Mouse (Mus musculus): ENCODE measurements around the gene Fads6. TPM values are rescaled to one million over a fixed set of nuclear protein-coding genes. Genes with fewer than 3 reads are reported as not detected.

Gene Fads6
- polyA plus RNA-seq, 1 experiment: not detected

GRCm38 (mm10) chr11:115290314-115290713, 7.1 kb downstream of the Fads6 start:
- Histone ChIP-seq H3K4me3 (ENCODE audit: insufficient read depth, low read length) (no peak overlapping the region), H3K4me1 (ENCODE audit: control insufficient read depth, insufficient read depth, low read length) (no peaks in the 10 kb centered on the region), H3K27ac (ENCODE audit: insufficient read depth, low read length) (no peak overlapping the region)
- no peak for TF ChIP-seq POLR2A (IDR thresholded peaks at IDR 0.05; ENCODE audit: low read depth, low read length)

- H3K4me1 ChIP-seq (ENCODE audit: control insufficient read depth, insufficient read depth, low read length): no peaks in the 10 kb centered on the region
- no peak overlapping the region for H3K4me3 ChIP-seq (ENCODE audit: insufficient read depth, low read length)
- no peak overlapping the region for H3K27ac ChIP-seq (ENCODE audit: insufficient read depth, low read length)
- TF ChIP-seq CTCF (IDR thresholded peaks at IDR 0.05; ENCODE audit: borderline replicate concordance, insufficient read depth, low read length) (no peak), POLR2A (IDR thresholded peaks at IDR 0.05; ENCODE audit: low read depth, low read length) (no peak)
Measured at GRCm38 (mm10) chr11:115289885-115290284, 7.6 kb downstream of the Fads6 start.

- Histone ChIP-seq H3K4me3 (ENCODE audit: insufficient read depth, low read length) (no peak overlapping the region), H3K4me1 (ENCODE audit: control insufficient read depth, insufficient read depth, low read length) (no peaks in the 10 kb centered on the region), H3K27ac (ENCODE audit: insufficient read depth, low read length) (no peak overlapping the region)
- TF ChIP-seq POLR2A (IDR thresholded peaks at IDR 0.05; ENCODE audit: low read depth, low read length) (no peak), CTCF (IDR thresholded peaks at IDR 0.05; ENCODE audit: borderline replicate concordance, insufficient read depth, low read length) (no peak)
Measured at GRCm38 (mm10) chr11:115288305-115288704, 9.2 kb downstream of the Fads6 start.

GRCm38 (mm10) chr11:115287386-115287785, 10.1 kb downstream of the Fads6 start:
- no peak for TF ChIP-seq CTCF (IDR thresholded peaks at IDR 0.05; ENCODE audit: borderline replicate concordance, insufficient read depth, low read length)
- TF ChIP-seq POLR2A (IDR thresholded peaks at IDR 0.05; ENCODE audit: low read depth, low read length): no peak
- Histone ChIP-seq H3K4me1 (ENCODE audit: control insufficient read depth, insufficient read depth, low read length) (no peaks in the 10 kb centered on the region), H3K27ac (ENCODE audit: insufficient read depth, low read length) (no peak overlapping the region), H3K4me3 (ENCODE audit: insufficient read depth, low read length) (no peak overlapping the region)

GRCm38 (mm10) chr11:115286201-115286993, 11.1 kb downstream of the Fads6 start:
- Histone ChIP-seq H3K4me3 (ENCODE audit: insufficient read depth, low read length) (no peak overlapping the region), H3K4me1 (ENCODE audit: control insufficient read depth, insufficient read depth, low read length) (no peaks in the 10 kb centered on the region), H3K27ac (ENCODE audit: insufficient read depth, low read length) (no peak overlapping the region)
- TF ChIP-seq CTCF (IDR thresholded peaks at IDR 0.05; ENCODE audit: borderline replicate concordance, insufficient read depth, low read length) (no peak), POLR2A (IDR thresholded peaks at IDR 0.05; ENCODE audit: low read depth, low read length) (no peak)

GRCm38 (mm10) chr11:115285282-115285681, 12.2 kb downstream of the Fads6 start:
- H3K4me3 ChIP-seq (ENCODE audit: insufficient read depth, low read length): no peak overlapping the region
- TF ChIP-seq CTCF (IDR thresholded peaks at IDR 0.05; ENCODE audit: borderline replicate concordance, insufficient read depth, low read length) (no peak), POLR2A (IDR thresholded peaks at IDR 0.05; ENCODE audit: low read depth, low read length) (no peak)
- H3K4me1 ChIP-seq (ENCODE audit: control insufficient read depth, insufficient read depth, low read length): no peaks in the 10 kb centered on the region
- H3K27ac ChIP-seq (ENCODE audit: insufficient read depth, low read length): no peak overlapping the region

GRCm38 (mm10) chr11:115283891-115284620, 13.4 kb downstream of the Fads6 start:
- Histone ChIP-seq H3K4me3 (ENCODE audit: insufficient read depth, low read length) (no peak overlapping the region), H3K27ac (ENCODE audit: insufficient read depth, low read length) (no peak overlapping the region), H3K4me1 (ENCODE audit: control insufficient read depth, insufficient read depth, low read length) (no peaks in the 10 kb centered on the region)
- TF ChIP-seq CTCF (IDR thresholded peaks at IDR 0.05; ENCODE audit: borderline replicate concordance, insufficient read depth, low read length) (no peak), POLR2A (IDR thresholded peaks at IDR 0.05; ENCODE audit: low read depth, low read length) (no peak)

GRCm38 (mm10) chr11:115283486-115283765, 14.0 kb downstream of the Fads6 start:
- TF ChIP-seq POLR2A (IDR thresholded peaks at IDR 0.05; ENCODE audit: low read depth, low read length) (no peak), CTCF (IDR thresholded peaks at IDR 0.05; ENCODE audit: borderline replicate concordance, insufficient read depth, low read length) (no peak)
- Histone ChIP-seq H3K4me1 (ENCODE audit: control insufficient read depth, insufficient read depth, low read length) (no peaks in the 10 kb centered on the region), H3K4me3 (ENCODE audit: insufficient read depth, low read length) (no peak overlapping the region), H3K27ac (ENCODE audit: insufficient read depth, low read length) (no peak overlapping the region)

GRCm38 (mm10) chr11:115282723-115283485, 14.6 kb downstream of the Fads6 start:
- Histone ChIP-seq H3K4me3 (ENCODE audit: insufficient read depth, low read length) (no peak overlapping the region), H3K27ac (ENCODE audit: insufficient read depth, low read length) (no peak overlapping the region), H3K4me1 (ENCODE audit: control insufficient read depth, insufficient read depth, low read length) (no peaks in the 10 kb centered on the region)
- TF ChIP-seq CTCF (IDR thresholded peaks at IDR 0.05; ENCODE audit: borderline replicate concordance, insufficient read depth, low read length): no peak
- TF ChIP-seq POLR2A (IDR thresholded peaks at IDR 0.05; ENCODE audit: low read depth, low read length): no peak

- Histone ChIP-seq H3K4me3 (ENCODE audit: insufficient read depth, low read length) (no peak overlapping the region), H3K4me1 (ENCODE audit: control insufficient read depth, insufficient read depth, low read length) (no peaks in the 10 kb centered on the region), H3K27ac (ENCODE audit: insufficient read depth, low read length) (no peak overlapping the region)
- TF ChIP-seq CTCF (IDR thresholded peaks at IDR 0.05; ENCODE audit: borderline replicate concordance, insufficient read depth, low read length): no peak
- TF ChIP-seq POLR2A (IDR thresholded peaks at IDR 0.05; ENCODE audit: low read depth, low read length): no peak
Measured at GRCm38 (mm10) chr11:115282295-115282694, 15.2 kb downstream of the Fads6 start.

Data from embryonic fibroblast, embryonic 13.5 days (primary cell).